Mouse (Mus musculus) adrenal gland, adult 8-10 months (tissue): ENCODE data around the gene Syne2. TPM values are rescaled to one million over a fixed set of nuclear protein-coding genes. Genes with fewer than 3 reads are reported as not detected.
"Not testable (repeated sequence)": the region's sequence is repeated elsewhere in the genome, so short reads cannot be mapped to it uniquely, and the experiment has no call there.

Experiments used
- DNase-seq: peaks from one replicate; pipeline ENCODE4 v3.0.0; 2022
- total RNA-seq, 4 experiments: library from RNA; stranded (reverse); gene quantifications; 2 replicates each; pipeline ENCODE4 v1.2.4; 2022

Gene Syne2
- total RNA-seq: 10 to 100 TPM; 44.7 to 90.5 (median 59.6) TPM

DNA sequence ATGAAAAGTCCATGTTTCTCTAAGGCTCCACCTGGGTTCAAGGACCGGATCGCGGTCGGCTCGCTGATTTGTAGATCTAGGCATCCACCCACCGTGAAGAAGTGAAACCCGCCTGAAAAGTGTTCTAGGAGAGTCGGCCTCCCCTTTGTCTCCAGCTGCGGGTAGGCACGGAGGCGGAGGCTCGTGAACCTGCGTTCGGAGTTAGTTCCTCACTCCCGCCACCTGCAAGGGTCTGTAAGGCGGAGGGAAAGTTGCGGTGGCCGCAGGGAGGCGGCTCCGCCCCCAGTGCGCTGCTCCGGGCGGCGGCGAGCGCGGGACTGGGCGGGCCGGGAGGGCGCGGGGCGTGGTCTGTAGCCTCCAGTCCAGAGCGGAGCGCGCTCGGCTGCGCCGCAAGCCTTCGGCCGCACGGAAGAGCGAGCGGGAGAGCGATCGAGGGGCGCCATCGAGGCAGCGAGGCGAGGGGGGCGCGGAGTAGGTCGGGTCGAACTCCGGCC, at the start of gene Syne2:
TSS of gene Syne2 (plus strand) at position 176 of the 494 bp plus-strand sequence.
- peak; percentile 76 for DNase-seq

DNA sequence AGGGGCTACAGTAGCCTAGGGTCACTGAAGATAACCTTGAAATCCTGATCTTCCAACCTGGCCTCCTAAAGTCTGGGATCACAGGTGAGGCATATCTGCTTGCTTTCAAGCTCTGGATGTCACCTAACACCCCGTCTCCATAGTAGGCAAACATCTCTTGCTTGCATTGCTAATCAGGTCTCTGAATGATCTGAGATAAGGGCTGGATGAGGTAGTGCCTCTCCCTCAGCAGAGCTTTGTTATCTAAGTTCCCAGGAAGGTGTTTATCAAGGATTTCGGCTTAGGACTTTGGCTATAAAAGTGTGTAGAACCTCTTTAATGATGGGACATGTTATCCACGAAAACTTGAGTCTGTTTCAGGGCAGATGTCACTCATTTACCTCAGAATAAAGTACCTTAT, 46.5 kb upstream of the Syne2 start:
- DNase-seq: no peak

DNA sequence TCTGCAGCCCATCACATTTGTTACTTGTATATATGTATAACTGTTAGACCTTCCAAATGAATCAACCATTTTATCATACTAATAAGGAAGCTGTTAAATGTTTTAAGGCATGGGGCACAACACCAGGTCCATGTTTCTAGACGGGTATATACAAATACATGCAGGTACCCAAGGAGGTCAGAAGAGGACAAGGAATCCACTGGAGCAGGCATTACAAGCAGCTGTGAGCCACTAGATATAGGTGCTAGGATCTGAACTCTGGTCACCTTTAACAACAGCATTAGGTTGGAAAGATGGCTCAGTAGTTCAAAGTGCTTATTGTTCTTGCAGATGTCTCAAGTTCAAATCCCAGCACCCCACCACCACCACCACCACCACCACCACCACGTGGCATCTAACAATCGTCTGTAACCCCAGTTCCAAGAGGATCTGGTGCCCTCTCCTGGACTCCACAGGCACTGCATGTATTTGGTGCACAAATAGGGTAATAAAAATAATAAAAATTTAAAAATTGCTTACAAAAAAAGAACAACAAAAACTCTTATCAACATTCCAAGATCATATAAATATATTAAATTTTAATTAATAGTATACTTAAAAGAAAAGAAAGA, 45.4 kb upstream of the Syne2 start:
- DNase-seq: peak; percentile 27

DNA sequence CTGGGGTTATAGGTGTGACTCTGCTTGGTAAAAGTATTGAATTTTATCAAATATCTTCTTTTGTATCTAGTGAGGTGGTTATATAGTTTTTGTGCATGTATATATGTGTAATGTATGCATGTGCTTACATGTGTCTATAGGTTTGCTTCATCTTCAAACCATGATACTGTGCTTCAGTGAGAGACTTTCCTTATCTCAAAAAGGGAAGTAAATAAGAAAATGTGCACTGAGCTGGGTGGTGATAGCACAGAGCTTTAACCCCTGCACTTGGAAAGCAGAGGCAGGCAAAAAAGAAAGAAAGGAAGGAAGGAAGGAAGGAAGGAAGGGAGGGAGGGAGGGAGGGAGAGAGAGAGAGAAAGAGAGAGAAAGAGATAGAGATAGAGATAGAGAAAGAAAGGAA, 36.5 kb upstream of the Syne2 start:
- DNase-seq: no peak

DNA sequence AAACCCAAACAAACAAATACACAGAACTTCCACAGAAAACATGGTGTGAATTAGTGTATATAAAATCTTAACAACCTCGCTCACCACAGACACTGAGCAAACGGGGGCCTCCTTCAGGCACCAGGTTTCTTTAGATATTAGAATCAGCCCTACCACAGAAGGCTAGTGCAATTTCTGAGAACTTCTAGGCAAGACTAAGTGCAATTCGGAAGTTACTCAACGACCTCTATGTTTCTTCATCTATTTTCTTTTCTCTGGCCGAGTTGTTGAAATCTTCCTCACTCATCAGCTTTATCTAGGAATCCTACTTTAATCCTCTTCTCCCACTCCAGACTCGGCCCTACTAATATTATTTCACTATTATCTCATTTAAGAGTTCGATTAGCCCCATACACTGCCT, 35.9 kb upstream of the Syne2 start:
- no peak for DNase-seq

DNA sequence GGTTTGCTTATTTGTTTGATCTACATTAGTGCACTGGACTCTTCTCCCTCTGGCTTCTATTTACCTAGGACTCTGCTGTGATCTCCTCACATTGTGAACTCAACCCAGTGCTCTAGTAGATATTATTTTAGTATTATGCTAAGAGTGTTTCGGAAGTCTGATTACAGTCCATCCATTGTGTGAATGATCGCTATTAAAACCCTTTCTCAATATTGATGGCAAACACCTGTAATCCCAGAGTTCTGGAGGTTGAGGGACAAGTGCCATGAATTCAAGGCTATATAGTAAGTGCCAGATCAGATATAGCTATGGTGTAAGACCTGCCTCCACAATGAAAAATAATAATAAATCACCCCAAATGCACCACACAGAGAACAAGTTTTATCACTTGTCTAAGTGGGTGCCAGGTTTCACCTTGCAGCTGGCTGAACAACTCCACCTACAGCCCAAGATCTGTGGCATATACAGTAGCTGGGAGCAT, 33.6 kb upstream of the Syne2 start:
- no peak for DNase-seq

DNA sequence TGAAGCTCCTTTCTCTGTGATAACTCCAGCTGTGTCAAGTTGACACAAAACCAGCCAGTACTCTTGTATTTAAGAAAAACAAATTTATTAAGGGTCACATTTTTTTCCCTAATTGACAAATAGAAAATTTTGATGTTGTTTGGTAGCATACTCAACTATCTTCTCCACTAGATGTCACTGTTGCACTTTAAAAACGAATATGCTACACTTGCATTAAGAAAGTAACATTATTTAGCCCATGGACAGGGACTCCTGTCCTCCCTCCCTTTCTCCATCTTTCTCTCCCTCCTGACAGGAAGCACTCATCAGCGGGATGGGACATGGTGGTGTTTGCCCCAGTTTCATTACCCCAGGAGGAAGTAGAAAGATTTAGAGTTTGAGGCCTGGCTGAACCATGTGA, 31.3 kb upstream of the Syne2 start:
- not testable (repeated sequence) for DNase-seq

DNA sequence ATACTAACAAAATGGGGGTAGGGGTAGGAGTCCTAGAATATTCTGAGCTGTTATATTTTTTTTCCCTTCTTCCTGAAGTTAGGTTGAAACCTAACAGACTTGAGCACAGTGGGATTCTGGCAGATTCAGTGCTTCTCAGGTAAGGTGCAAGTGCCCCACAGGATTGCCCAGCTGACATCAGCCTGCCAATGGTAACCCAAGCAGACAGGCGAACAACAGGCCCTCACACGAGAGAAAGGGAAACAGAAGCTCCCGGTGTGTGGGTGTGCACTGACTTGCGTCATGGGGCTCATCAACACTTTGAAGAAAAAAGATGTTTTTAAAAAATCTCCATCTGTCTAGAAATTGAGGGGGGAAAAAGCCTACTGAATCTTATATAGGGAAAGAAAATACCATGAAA, 28.5 kb upstream of the Syne2 start:
- DNase-seq: no peak

DNA sequence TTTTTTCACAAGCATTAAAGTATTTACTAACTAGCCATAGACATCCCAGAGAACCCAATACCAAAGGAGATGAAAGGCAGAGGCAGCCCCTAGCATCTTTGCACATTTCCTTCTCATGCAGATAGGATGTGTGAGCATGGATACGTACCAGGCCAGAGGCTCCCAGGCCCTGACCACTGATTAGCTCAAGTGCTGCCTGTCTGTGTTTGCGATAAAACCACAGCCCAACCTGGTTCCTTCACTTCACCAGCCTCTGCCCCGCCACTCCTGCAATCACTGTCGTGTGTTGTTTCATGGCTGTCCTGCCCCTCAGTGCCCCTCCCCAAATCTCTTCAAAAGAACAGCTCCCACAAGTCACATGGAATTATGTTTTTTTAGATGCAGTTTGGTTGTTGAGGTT, 23.4 kb upstream of the Syne2 start:
- DNase-seq: no peak

DNA sequence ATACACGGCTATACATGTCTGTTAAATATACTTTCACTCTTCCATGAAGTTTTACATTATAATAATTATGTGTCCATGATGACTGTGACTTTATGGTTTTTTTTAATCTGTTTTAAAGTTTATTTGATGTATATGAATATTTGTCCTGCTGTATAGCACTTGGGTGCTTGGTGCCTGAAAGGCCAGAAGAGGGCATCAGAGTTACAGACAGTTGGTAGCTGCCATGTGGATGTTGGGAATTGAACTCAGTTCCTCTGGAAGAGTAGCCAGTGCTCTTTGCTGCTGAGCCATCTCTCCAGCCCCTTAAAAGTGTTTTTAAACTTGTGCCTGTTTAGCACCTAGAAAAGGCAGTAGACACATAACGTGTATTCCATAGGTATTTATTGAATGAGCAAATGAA, 21.4 kb upstream of the Syne2 start:
- no peak for DNase-seq

DNA sequence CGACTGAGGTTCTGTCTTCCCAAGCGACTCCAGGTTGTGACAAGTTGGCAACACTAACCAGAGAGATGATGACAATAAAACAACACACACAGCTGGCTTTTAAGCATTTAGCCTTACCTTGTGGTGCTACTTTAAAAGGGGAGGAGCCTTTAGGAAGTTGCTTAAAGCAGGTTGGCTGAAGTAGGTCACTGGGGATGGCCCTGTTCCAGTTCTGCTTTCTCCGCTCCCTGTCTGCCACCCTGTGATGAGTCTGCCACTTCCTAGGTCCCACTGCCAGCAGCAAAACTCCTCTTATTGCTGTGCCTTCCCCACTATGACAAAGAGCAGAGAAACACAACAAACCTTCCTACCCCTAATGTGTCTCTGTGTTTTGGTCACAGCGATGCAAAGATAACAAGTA, 11.7 kb upstream of the Syne2 start:
- no peak for DNase-seq

DNA sequence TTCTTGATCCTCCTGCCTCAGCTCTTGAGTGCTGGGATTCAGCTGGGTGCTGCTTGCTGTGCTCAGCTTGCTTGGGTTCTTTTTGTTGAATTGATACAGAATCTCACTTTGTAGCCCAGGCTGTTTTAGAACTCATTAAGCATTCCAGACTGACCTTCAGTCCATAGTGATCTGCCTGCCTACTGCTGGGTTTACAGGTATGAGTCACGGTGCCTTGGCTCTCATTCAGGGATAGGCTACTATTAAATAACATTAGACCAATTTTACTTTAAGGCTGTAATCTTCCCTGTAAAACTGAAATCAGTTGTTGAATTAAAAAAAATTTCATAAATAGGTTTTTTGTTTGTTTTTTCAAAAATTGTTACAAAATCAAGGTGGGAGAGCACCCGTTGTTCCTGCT, 4.2 kb upstream of the Syne2 start:
- no peak for DNase-seq

DNA sequence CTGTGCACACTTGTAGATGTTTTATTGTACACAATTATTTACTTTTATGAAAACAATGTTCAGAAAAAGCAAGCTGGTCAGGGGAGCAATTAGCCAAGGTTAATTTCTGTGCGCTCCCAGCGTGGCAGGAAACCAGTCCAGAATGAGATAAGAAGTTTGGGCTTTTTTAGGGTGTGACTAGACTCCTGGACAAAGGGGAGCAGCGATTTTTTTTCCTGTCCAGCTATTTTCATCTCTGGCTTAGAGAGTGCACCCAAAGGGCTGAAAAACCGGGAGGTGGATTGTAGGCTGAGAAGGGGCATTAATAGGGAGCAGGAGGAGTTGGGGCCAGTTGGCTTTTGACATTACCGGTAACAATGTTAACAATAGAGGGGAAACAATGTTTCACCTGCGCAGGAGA, 3.4 kb upstream of the Syne2 start:
- DNase-seq: no peak

DNA sequence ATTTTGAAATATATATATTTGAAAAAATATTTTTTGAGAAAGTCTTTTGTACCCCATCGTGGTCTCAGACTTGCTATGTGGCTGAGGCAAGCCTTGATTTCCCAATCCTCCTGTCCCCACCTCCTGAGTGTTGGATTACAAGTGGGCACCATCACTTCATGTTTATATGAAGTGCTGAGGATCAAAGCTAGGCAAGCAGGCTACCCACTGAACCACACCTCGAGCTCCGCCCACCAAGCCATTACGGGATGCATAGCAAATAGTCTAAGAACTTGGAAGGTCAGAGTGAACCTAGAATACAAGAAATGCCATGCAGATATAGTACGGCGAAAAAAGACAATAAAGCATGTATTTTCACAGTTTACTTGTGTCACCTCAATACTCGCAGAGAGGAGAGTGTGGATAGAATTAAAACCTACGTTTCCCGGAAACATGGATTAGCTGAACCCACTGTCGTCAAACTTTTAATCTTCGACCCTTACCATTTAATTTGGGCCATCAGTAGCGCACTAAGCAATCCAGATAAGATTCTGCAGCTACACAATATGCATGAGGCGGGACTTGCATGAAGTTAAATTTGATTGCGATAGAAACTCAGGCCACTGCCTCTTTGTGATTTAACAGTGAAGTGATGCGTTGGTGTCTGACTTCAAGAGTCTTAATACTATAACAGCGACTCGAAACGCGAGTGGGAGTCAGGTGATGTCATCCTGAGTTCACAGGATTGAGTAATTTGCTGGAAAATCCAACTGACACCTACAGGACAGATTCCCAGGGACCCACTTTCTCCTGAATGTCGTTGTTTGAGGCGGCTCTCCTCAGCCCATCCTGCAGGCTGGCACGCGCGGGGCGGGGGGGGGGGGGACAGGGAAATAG, 715 bp upstream of the Syne2 start:
- no peak for DNase-seq

DNA sequence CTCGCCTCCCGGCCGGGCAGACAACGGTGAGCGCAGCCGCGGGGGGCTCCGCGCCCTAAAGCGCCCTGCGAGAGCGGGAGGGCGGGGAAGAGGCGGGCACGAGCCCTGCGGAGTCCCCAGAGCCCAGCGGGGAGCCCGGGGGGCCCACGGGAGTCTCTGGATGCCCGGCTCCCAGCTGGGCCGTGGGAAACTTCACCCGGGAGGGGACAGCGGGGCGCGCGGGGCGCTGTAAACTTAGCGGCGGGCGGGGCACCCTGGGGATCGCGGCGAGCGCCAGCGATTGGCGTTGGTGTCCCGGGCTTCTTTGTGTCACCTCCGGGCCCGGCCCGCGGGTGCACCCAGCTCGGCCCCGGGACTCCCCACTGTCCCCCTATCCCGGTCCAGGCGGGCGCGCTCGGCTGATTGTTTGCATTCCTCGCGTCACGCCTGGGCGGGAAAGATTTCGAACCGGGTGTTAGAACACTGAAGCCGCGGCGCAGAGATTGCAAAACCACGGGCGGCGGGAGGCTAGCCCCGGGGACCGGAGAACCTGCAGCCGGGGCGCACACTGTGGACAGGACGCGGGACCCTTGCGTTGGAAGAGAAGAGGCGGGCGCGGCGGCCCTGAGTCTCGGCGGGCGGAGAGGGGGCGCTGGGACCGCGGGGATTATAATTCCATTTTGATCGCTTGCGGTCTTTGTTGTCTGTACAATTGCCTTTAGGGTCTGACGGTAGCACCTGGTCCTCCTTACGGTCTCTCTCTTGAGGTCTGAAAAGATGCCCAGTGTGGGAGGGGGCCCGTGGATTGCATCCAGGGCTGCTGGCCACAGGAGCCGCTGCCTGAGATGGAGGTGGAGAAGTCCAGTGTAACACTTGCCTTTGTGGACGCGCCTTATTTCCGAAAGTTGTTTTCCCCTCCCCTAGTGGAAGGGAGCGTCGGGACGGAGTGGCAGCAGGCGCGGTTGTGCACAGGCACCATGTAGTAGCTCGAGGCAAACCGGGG, 810 bp downstream of the Syne2 start:
- peak; percentile 65 for DNase-seq

DNA sequence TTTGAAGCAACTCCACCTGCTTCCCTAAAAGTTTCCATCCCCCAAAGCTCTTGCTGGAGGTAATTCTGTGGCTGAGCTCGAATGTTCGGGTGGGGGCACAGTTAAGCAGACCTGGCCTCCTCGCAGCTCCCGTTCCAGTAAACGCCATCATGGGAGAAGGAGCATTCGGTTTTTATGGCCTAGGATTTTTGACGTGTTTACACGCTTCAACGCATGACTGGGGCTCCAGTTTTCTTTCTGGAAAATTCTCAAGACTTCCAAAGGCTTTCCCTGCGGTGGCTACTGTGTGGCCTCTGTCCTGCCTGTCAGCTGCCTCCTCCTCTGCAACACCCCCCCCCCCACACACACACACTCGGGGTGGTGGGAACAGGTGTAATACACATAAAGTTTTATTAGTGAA, 1.5 kb downstream of the Syne2 start:
- DNase-seq: no peak

DNA sequence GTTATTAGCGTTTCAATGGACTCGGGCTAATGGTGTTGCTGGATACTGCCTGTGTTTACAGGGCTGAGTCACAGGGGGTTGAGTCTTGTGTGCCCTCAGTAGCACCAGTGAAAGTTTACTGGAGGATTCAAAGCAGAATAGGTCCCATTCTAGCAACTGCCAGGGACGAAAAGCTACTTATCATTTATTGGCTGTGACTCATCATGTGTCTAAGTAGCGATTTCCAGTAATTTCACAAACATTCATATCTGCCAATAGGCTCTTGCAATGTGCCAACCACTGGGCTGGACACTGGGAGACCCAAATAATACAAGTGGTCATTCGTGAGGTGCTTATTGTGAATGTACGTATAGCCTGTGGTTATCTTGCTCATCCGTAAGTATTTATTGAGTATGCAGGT, 2.3 kb downstream of the Syne2 start:
- peak; percentile 46 for DNase-seq

DNA sequence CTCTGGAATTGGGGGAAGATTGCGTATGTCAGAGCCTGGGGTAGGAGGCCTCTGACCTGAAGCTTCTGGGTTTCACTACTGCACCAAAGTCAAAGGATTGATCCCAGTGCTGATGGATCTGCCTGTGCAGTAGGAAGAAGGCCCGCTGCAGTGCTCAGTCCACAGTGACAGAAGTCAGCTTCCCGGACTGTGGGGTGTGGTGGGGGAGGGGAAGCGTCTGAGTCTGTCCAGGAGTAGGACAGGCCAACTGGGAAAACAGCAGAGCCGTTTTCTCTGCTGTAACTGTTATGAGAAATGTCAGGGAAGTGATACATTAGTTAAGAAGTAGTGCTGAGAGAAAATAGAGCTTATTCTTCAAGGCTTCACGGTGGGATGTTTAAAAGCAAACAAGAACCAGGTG, 4.2 kb downstream of the Syne2 start:
- DNase-seq: no peak

DNA sequence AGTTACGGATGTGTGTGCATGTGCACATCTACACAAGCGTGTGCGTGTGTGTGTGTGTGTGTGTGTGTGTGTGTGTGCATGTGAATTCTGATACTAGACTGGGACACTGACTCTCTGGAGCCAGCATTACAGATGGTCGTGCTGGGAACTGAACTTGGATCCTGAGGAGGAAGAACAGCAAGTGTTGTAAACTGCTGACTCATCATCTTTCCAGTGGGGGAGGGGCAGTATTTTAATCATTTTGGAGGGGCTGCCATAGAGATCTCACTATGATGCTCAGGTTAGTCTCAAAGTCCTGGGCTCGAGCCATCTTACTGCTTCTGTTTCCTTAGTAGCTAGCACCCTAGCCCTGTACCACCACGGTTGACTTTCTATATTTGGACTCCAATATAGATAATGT, 5.5 kb downstream of the Syne2 start:
- DNase-seq: no peak

DNA sequence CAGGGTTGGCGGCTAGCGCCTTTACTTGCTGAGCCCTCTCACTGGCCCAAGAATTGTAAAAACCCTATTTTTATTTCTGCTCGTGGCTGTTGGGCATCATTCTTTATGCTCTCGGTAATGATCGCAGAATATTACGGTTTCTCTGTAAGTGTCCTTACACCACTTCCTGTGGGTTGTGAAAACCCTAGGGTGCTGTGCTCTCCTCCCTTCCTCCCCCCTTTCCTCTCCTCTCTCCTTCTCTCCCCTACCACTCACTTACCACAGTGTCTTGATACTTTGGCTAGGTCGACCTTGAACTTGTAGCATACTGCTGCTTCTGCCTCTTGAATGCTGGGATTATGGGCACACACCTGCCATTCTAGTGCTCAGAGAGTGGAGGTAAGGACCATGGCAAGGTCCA, 7.5 kb downstream of the Syne2 start:
- DNase-seq: no peak

DNA sequence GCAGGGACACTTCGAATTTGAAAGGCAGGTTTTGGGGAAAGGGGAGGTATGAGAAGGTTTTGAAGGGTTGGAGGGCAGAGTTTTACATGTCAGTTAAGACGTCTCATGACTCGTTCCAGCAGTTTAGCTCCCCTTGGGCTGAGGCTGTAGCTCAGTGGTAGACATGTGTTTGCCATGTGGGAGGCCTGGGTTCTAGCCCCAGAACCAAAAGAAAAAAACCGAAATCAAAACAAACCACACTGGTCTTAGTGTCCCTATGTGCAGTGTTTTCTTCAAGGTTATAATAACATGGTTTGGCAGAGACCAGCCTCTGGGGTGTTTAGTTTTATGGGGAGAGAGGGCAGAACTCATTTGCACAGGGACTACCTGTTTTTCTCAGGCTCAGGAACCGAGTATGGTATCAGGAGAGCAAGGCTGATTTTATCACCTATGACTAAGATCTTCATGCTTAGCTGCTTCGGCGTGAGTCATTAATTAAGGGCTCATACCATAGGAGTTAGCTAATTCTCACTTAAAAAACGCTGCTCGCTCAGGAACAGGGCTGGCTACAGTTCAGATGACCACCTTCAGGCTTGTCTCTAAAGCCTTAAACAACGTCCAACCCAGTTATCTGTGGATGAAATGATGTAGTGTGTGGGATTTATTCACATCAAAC, 8.9 kb downstream of the Syne2 start:
- DNase-seq: no peak

DNA sequence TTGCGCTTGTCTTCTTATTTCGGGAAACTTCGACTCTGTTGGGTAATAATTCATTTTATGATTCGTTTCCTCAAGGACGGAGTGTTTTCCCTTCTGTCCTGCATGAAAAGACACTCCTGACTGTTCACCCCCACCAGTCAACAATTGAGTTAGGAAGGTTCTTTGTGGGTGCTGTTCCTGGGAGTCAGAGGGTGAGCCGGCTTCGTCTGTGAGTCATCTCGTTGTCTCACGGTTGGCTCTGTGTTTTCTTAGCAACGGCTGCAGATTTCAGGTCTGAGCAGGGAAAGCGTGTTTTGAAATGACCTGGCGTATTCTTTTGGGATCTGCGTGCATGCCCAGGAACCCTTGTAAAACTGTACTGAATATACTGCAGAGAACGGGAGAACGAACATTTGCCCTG, 9.8 kb downstream of the Syne2 start:
- peak; percentile 52 for DNase-seq
